17 mouse cellular contexts compared by ENCODE assay signal in genomic region chr9:42426661-42427358, GRCm38 (mm10). TPM values are rescaled to one million over a fixed set of nuclear protein-coding genes. Genes with fewer than 3 reads are reported as not detected.
A peak's percentile ranks its signal among the peaks of the same experiment; 100 is the strongest.
DNase-seq lines count a peak whose midpoint lies in the region; ATAC-seq lines count a peak whose summit lies in the region.
"Had no signal": no experiment of that assay in that cellular context is flagged by ENCODE, and none has a peak within 500 bp of the region (broad histone marks: within the 10 kb centered on the region; RNA-seq: fewer than 3 reads in every experiment).

No protein-coding gene starts in this region.

- H3K27me3 ChIP-seq in hindbrain, embryonic 12.5 days: no peaks in the 10 kb centered on the region
- H3K27me3 ChIP-seq: embryonic facial prominence, embryonic 15.5 days; limb, embryonic 15.5 days had no signal

- peak overlapping the region; percentile 45 for H3K27ac ChIP-seq in hindbrain, embryonic 12.5 days
- H3K27ac ChIP-seq: embryonic facial prominence, embryonic 15.5 days; limb, embryonic 15.5 days had no signal

- WGBS in hindbrain, embryonic 12.5 days: 30% methylated on average over 10 of the region's 10 CpGs

- ATAC-seq in hindbrain, embryonic 12.5 days (ENCODE audit: low FRiP score): no peak; the same call in 1 of the 2 replicates
- ATAC-seq in monocyte, adult 5-6 weeks (replicated peaks; ENCODE audit: insufficient number of reproducible peaks, low FRiP score, low TSS enrichment, poor library complexity, severe bottlenecking): no peak
- ATAC-seq: liver, postnatal 0 days had no signal

- H3K4me1 ChIP-seq in hindbrain, embryonic 12.5 days: peaks cover 17% of the 10 kb centered on the region
- H3K4me1 ChIP-seq: embryonic facial prominence, embryonic 15.5 days; limb, embryonic 15.5 days had no signal

- H3K4me3 ChIP-seq in hindbrain, embryonic 12.5 days: no peak overlapping the region
- H3K4me3 ChIP-seq: embryonic facial prominence, embryonic 15.5 days; limb, embryonic 15.5 days had no signal

- H3K9me3 ChIP-seq in hindbrain, embryonic 12.5 days (replicated peaks): no peaks in the 10 kb centered on the region
- H3K9me3 ChIP-seq: embryonic facial prominence, embryonic 15.5 days; limb, embryonic 15.5 days had no signal

- H3K4me2 ChIP-seq in hindbrain, embryonic 12.5 days (replicated peaks): no peak overlapping the region
- H3K4me2 ChIP-seq: embryonic facial prominence, embryonic 15.5 days; limb, embryonic 15.5 days had no signal

- H3K36me3 ChIP-seq in hindbrain, embryonic 12.5 days: peaks cover 54% of the 10 kb centered on the region

- DNase-seq in lung, adult 18-20 months: peak; percentile 10 to 40
- no peak for DNase-seq in lung, postnatal 10 days
- peak; percentile 60 for DNase-seq in embryo, embryonic 10 days (ENCODE audit: low spot score)
- peak; percentile 32 for DNase-seq in lung, postnatal 25 days (ENCODE audit: low spot score)
- no peak for DNase-seq in adrenal gland, adult (ENCODE audit: inconsistent age in 2 of 2, low spot score in 1 of 2)
- DNase-seq in spleen, postnatal 36 days (ENCODE audit: low spot score in 2 of 2): no peak
- DNase-seq: adrenal gland, adult 8-10 months; cerebellum, adult 2 months; gastrocnemius, postnatal 25 days; kidney, adult 9 months; kidney, postnatal 36 days; liver, postnatal 0 days; thymus, adult 18-20 months had no signal

- H3K9ac ChIP-seq in hindbrain, embryonic 12.5 days: 0 out of 2 replicates have a peak overlapping the region, but pooled peaks have one; percentile 18
- H3K9ac ChIP-seq: embryonic facial prominence, embryonic 15.5 days; limb, embryonic 15.5 days; liver, postnatal 0 days had no signal

RNA-seq across cellular contexts. Expression of gene Tecta, which starts 27.1 kb away (rescaled TPM):
- polyA plus RNA-seq in hindbrain, embryonic 12.5 days (2016; fragmentation: Nextera tagmentation; extraction: Ambion mirVana): 0.94 and 1.8 TPM in 2 replicates
- total RNA-seq in monocyte, adult 5-6 weeks (2017): 0.10 TPM in 1 of 3 replicates, not detected in the others

Comparison
In these comparisons a context has a peak if more than half of its experiments do, and no peak if none do; other contexts are left out.
1. DNase-seq: peak in lung, adult 18-20 months (2 of 2), embryo, embryonic 10 days (single experiment) and lung, postnatal 25 days (single experiment); none in lung, postnatal 10 days (single experiment), adrenal gland, adult (0 of 2) and spleen, postnatal 36 days (0 of 2).